Mouse (Mus musculus) liver, embryonic 15.5 days (tissue): ENCODE measurements around the gene Hps1. TPM values are rescaled to one million over a fixed set of nuclear protein-coding genes. Genes with fewer than 3 reads are reported as not detected.

ENCODE experiments used
- ATAC-seq: fragments of 200-750 bp; cut with Nextera tagmentation; 2 replicates; pipeline ENCODE4 v1.8.0; 2017; ENCODE audit warnings: moderate number of reproducible peaks, mild to moderate bottlenecking, moderate library complexity; ENCODE audit not compliant: insufficient read depth
- H3K27ac ChIP-seq: fragments of 300-500 bp; sonication (generic); replicated peaks from 2 replicates; pipeline ENCODE4 v1.5.1; 2015; ENCODE audit warnings: mild to moderate bottlenecking, inconsistent platforms
- H3K27me3 ChIP-seq: fragments of 300-500 bp; sonication (generic); 2 replicates; pipeline ENCODE4 v1.6.1; 2015; ENCODE audit warnings: mild to moderate bottlenecking, inconsistent platforms
- H3K36me3 ChIP-seq: fragments of 300-500 bp; sonication (generic); replicated peaks from 2 replicates; pipeline ENCODE4 v1.6.1; 2015; ENCODE audit warnings: moderate library complexity, mild to moderate bottlenecking, inconsistent platforms
- H3K4me1 ChIP-seq: fragments of 300-500 bp; sonication (generic); replicated peaks from 2 replicates; pipeline ENCODE4 v1.6.1; 2015; ENCODE audit warnings: inconsistent platforms
- H3K4me2 ChIP-seq: fragments of 300-500 bp; sonication (generic); 2 replicates; pipeline ENCODE4 v1.6.1; 2015; ENCODE audit warnings: moderate library complexity, mild to moderate bottlenecking, inconsistent platforms
- H3K4me3 ChIP-seq: fragments of 300-500 bp; sonication (generic); replicated peaks from 2 replicates; pipeline ENCODE4 v1.5.1; 2015; ENCODE audit warnings: mild to moderate bottlenecking, inconsistent platforms
- H3K9ac ChIP-seq: fragments of 300-500 bp; sonication (generic); 2 replicates; pipeline ENCODE4 v1.6.1; 2015; ENCODE audit warnings: moderate library complexity, mild to moderate bottlenecking, inconsistent platforms
- H3K9me3 ChIP-seq: fragments of 300-500 bp; sonication (generic); replicated peaks from 2 replicates; pipeline ENCODE4 v1.6.1; 2016; ENCODE audit warnings: inconsistent platforms
- WGBS: fragments of 180-500 bp; shearing (Covaris S2); methylation state at CpG from one replicate; pipeline ENCODE4 v1.1.7; 2015; ENCODE audit warnings: mixed read lengths; ENCODE audit not compliant: insufficient replicate concordance; 5-methylcytosine and 5-hydroxymethylcytosine counted together
- polyA plus RNA-seq: library from polyadenylated mRNA; unstranded; fragments of >200 nt; fragmentation: Nextera tagmentation; extraction: Ambion mirVana; gene quantifications from 2 replicates; pipeline ENCODE4 v1.2.1, GENCODE M21; 2015

The Hps1 gene
- polyA plus RNA-seq, 1 experiment from 2014 or later: 7.1 TPM

DNA sequence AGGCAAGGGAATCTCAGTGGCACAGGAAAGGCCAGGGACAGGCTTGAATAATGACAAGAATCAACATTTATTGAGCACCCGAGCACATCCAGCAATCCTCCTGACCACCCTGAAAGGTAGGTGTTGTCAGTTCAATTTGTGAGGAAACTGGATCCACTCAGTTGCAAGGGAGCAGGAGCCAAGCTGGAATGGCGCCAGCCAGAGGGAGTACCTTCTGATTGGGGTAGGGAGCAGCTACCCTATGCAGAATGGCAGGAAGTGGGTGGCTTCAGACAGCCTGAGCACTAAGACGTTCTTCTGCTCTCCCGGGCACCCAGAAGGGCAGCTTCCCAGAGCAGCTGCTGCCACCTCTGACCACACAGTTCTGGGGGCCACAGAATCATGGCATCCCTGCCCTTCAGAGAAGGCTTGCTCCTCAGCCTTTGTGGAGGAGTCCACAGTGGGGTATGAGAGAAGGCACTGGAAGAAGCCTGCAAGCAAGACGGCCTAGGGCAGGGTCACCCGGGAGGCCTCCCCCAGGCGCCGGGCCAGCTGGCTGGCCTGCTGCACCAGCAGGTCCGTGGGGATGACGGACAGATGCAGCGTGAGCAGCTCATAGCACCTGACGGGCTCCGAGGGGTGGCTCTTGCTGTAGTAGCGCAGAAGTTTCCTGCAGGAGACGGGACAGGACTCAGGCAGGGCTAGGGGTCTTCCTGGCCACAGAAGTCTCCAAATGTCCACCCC, 24.5 kb downstream of the Hps1 start:
- peaks cover 56% of the 10 kb centered on the region for H3K4me1 ChIP-seq
- no peak overlapping the region for H3K9ac ChIP-seq
- H3K27ac ChIP-seq: no peak overlapping the region
- no peaks in the 10 kb centered on the region for H3K27me3 ChIP-seq
- H3K4me3 ChIP-seq: no peak overlapping the region
- 60% methylated on average over 15 of the region's 15 CpGs for WGBS
- no peaks in the 10 kb centered on the region for H3K9me3 ChIP-seq
- H3K4me2 ChIP-seq: no peak overlapping the region
- no peaks in the 10 kb centered on the region for H3K36me3 ChIP-seq
- ATAC-seq: no peak

DNA sequence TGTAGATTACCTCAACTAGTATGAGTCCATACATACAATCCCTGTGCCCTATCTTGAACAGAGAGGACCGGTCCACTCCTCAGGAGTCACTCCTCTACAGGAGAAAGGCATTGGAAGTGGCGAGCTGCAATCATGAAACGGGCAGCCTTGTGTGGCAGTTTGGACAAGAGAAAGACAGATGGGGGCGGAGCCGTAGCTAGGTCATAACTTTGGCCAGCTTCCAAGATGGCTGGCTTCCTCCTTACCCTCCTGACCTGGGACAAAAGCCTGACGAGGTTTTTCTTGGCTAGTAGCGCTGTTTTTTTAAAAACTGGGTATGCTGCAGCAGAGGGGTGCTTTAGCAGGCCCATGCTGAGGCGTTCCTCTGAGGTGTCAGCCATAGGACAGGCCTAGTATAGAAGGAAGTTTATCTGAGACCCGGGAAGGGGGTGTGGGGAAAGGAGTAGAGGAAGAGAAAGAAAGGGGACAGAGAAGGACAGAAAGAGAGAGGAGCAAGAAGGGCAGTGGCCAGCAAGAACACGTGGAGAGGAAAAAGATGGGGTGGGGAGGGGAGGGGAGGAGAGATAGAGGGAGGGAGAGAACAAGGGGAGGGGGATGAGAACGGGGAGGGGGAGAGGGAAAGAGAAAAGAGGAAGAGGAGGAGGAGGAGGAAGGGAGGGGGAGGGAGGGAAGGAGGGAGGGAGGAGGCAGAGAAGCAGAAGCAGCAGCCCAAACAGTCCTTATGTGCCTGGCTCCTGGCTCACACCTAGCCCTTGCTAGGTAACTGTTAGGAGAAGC, 26.4 kb downstream of the Hps1 start:
- no peaks in the 10 kb centered on the region for H3K36me3 ChIP-seq
- ATAC-seq: peak; percentile 36
- H3K27me3 ChIP-seq: no peaks in the 10 kb centered on the region
- H3K9ac ChIP-seq: 0 out of 2 replicates have a peak overlapping the region, but pooled peaks have one; percentile 18
- peak overlapping the region; percentile 51 for H3K4me3 ChIP-seq
- no peaks in the 10 kb centered on the region for H3K9me3 ChIP-seq
- H3K4me2 ChIP-seq: peak overlapping the region; percentile 75
- 15% methylated on average over 11 of the region's 11 CpGs for WGBS
- peaks cover 64% of the 10 kb centered on the region for H3K4me1 ChIP-seq
- peak overlapping the region; percentile 81 for H3K27ac ChIP-seq

DNA sequence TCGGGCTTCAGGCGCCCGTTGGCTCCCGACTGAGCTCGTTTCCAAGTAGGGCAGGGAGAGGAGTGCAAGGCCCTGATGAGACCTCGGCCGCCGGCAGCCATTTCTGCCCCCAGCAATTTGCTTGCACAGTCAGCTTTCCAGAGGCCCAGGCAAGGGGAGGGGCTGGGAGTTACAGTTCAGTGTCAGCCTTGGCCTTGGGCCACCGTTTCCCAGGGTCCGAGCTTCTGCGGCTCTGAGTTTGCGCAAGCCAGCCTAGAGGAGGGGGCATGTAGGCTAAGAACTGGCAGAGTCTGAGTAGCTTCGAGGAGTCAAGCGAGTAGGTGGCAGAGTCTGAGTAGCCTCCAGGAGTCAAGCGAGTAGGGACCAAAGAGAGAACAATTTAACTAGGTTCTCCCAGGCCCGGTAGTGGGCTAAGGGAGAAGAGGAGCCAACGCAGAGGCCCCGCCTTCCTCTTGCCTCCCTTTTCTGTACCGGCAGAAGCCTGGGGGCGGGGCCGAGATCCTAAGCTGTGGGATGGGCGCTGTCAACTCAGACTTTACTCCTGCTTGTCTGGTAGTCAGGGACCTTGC, 27.3 kb downstream of the Hps1 start, which contains the start of gene Pyroxd2:
TSS of gene Pyroxd2 (minus strand) at position 413 of the 569 bp plus-strand sequence.
- peaks cover 61% of the 10 kb centered on the region for H3K4me1 ChIP-seq
- no peaks in the 10 kb centered on the region for H3K36me3 ChIP-seq
- peak; percentile 78 for ATAC-seq
- H3K27me3 ChIP-seq: no peaks in the 10 kb centered on the region
- H3K9ac ChIP-seq: peak within 1 kb of the TSS; percentile 55; the same call in 1 of the 2 replicates
- H3K4me3 ChIP-seq: peak within 1 kb of the TSS; percentile 51
- peak within 1 kb of the TSS; percentile 81 for H3K27ac ChIP-seq
- no peaks in the 10 kb centered on the region for H3K9me3 ChIP-seq
- peak within 1 kb of the TSS; percentile 75 for H3K4me2 ChIP-seq
- WGBS: 4% methylated on average over 22 of the region's 22 CpGs

DNA sequence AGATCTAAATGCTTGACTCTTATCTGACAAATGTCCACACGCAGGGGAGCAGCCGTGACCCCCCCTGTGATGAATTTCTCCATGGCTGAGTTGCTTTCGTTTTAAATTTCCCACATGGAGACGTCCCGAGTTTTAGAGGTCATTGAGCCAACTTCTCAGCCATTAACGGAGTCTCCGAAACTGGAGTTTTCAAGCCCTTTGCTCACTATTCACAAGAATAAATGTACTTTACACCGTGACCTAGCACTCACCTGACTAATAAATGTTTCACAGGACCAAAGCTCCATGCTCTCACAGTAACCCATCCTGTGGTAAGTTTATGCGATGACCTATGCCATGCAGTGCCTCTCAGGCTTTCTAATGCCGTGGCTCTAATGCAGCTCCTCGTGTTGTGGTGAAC, 29.6 kb downstream of the Hps1 start:
- no peak overlapping the region for H3K4me3 ChIP-seq
- H3K9ac ChIP-seq: no peak overlapping the region
- no peak overlapping the region for H3K4me2 ChIP-seq
- H3K36me3 ChIP-seq: no peaks in the 10 kb centered on the region
- WGBS: 63% methylated on average over 11 of the region's 11 CpGs
- ATAC-seq: no peak
- peaks cover 59% of the 10 kb centered on the region for H3K4me1 ChIP-seq
- H3K9me3 ChIP-seq: no peaks in the 10 kb centered on the region
- H3K27me3 ChIP-seq: no peaks in the 10 kb centered on the region
- H3K27ac ChIP-seq: no peak overlapping the region

DNA sequence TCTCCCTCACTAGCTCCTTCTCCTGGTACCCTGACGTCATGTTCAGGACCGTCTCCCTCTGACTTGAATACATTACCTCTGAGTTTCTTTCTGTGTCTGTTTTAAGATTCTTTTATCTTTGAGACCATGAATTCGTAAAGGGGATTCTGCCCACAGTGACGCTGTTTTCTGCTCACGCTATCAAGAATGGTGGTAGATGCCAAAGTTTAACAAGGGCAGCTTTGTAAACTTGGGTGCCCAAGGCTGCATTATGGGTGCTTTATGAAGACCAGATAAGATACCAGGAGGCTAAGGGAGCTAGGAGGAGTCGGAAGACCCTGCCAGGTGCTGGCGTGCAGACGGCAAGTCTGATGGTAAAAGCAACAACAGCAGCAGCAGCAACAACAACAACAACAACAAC, 33.1 kb downstream of the Hps1 start:
- Histone ChIP-seq H3K27me3 (no peaks in the 10 kb centered on the region), H3K4me3 (no peak overlapping the region), H3K36me3 (no peaks in the 10 kb centered on the region), H3K4me1 (peaks cover 46% of the 10 kb centered on the region), H3K4me2 (no peak overlapping the region), H3K9me3 (no peaks in the 10 kb centered on the region), H3K27ac (no peak overlapping the region), H3K9ac (no peak overlapping the region)
- WGBS: 62% methylated on average over 8 of the region's 8 CpGs
- ATAC-seq: no peak

DNA sequence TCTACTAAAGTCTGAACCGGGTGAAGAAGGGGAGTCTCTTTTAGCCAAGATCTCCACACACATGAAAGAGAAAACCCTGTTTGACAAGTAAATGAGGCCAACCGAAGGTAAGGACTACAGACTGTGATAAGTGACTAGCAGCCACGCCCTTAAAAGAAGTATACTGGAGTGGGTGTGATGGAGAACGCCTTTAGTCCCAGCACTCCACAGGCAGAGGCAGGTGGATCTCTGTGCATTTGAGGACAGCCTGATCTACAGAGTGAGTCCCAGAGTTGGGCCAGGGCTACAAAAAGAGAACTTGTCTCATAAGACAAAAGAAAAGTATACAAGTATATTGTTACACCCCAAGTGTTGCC, 33.9 kb downstream of the Hps1 start:
- H3K4me2 ChIP-seq: peak overlapping the region; percentile 49; the same call in 1 of the 2 replicates
- H3K4me3 ChIP-seq: no peak overlapping the region
- 20% methylated on average over 4 of the region's 4 CpGs for WGBS
- no peaks in the 10 kb centered on the region for H3K27me3 ChIP-seq
- no peak overlapping the region; the same call in 1 of the 2 replicates for H3K27ac ChIP-seq
- H3K9ac ChIP-seq: no peak overlapping the region
- ATAC-seq: no peak
- no peaks in the 10 kb centered on the region for H3K36me3 ChIP-seq
- H3K4me1 ChIP-seq: peaks cover 43% of the 10 kb centered on the region
- no peaks in the 10 kb centered on the region for H3K9me3 ChIP-seq

DNA sequence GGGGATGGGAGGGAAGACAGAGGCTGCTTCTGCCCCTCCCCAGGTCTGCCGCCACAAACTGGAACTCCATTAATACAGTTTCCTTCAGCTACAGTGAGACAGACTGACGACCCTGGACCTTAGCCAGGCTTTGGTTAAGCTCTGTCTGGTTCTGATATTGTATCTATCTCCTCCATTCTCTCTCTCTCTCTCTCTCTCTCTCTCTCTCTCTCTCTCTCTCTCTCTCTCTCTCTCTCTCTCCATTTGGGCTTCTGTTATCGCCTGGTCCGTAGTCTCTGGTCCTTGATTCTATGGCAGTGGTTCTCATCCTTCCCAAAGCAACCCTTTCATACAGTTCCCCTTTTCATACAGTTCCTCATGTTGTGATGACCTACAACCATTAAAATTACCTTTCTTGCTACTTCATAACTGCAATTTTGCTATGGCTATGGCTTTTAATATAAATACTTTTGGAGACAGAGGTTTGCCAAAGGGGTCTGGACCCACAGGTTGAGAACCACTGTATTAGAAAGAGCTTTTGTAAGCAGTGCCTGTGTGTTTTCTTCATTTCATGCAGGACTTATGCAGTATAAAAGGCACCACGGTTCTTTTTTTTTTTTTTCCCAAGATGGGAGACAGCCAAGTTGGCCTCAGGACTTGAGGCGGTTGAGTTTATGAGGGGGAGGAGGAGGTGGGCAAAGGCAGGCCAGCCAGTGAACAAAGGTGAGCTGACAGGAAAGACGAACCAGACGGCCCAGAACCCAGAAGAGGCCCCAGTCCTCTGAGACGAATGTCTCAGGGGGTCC, 34.5 kb downstream of the Hps1 start:
- H3K36me3 ChIP-seq: no peaks in the 10 kb centered on the region
- no peaks in the 10 kb centered on the region for H3K9me3 ChIP-seq
- no peak overlapping the region for H3K9ac ChIP-seq
- H3K4me2 ChIP-seq: peak overlapping the region; percentile 49
- H3K4me3 ChIP-seq: no peak overlapping the region
- peaks cover 39% of the 10 kb centered on the region for H3K4me1 ChIP-seq
- no peaks in the 10 kb centered on the region for H3K27me3 ChIP-seq
- WGBS: 26% methylated on average over 9 of the region's 9 CpGs
- ATAC-seq: no peak
- H3K27ac ChIP-seq: peak overlapping the region; percentile 3; the same call in 1 of the 2 replicates

DNA sequence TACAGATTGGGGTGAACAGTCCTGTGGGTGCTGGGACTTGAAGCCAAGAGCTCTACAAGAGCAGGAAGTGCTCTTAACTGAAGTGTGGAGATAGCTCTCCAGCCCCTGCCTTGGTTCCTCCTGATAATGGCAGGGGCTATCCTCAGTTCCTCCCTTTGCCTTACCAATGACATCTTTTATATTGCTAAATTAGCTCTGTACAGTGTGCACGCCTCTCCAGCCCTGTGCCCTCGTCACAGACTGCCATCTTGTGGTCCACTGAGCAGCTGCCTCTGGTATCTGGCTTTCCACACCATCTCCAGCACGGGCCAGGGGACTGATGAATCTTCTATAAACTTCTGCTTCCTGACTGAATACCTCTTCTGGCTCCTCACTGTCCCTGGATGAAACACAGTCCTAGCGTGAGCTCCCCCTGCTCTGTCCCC, 35.6 kb downstream of the Hps1 start:
- 9% methylated on average over 4 of the region's 4 CpGs for WGBS
- H3K9me3 ChIP-seq: no peaks in the 10 kb centered on the region
- H3K27ac ChIP-seq: no peak overlapping the region
- H3K9ac ChIP-seq: no peak overlapping the region; the same call in 1 of the 2 replicates
- no peaks in the 10 kb centered on the region for H3K27me3 ChIP-seq
- H3K4me1 ChIP-seq: peaks cover 31% of the 10 kb centered on the region
- no peaks in the 10 kb centered on the region for H3K36me3 ChIP-seq
- 0 out of 2 replicates have a peak overlapping the region, but pooled peaks have one; percentile 49 for H3K4me2 ChIP-seq
- ATAC-seq: peak; percentile 69
- no peak overlapping the region for H3K4me3 ChIP-seq

DNA sequence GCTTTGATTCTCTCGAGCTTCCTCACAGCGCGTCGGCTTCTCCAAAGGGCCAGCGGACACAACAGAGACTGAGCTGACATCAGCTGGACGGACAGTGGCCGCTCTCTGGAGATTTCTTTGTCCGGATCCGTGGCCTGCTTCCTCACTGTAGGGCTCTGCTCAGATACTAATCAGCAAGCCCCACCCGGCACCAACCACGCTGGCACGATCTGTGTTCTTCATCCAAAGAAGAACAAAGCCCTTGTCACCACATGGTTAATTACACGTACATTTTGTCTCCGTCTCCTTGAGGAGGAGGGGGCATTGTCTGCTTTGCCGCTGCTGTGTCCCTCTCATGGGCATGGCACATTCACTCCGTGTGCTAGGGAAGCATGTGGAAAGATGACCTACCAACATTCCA, 36.5 kb downstream of the Hps1 start:
- Histone ChIP-seq H3K4me2 (no peak overlapping the region), H3K9me3 (no peaks in the 10 kb centered on the region), H3K27ac (no peak overlapping the region), H3K36me3 (no peaks in the 10 kb centered on the region), H3K9ac (no peak overlapping the region), H3K4me1 (peaks cover 31% of the 10 kb centered on the region), H3K4me3 (no peak overlapping the region), H3K27me3 (no peaks in the 10 kb centered on the region)
- ATAC-seq: no peak
- WGBS: 45% methylated on average over 16 of the region's 16 CpGs

DNA sequence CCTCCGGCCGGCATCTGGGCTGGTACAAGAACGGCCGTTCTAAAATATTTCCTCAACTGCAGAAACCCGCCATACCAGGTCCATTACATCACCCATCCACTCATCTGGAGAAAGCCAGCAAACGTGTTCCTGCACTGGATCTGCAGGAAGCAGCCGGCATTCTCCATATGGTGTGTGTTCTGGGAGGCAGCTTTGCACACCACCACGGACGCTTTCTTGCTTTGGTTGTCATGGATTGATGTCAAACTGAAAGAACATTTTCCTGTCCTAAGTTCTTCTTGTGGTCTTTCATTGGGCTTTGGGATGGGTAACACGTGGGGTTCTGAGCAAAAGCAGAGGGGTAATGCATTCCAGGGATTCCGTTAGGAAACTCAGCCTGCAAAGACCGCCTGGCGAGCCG, 37.9 kb downstream of the Hps1 start:
- H3K4me3 ChIP-seq: no peak overlapping the region
- peaks cover 31% of the 10 kb centered on the region for H3K4me1 ChIP-seq
- WGBS: 73% methylated on average over 14 of the region's 14 CpGs
- H3K27ac ChIP-seq: no peak overlapping the region
- H3K4me2 ChIP-seq: no peak overlapping the region
- no peak overlapping the region for H3K9ac ChIP-seq
- no peaks in the 10 kb centered on the region for H3K36me3 ChIP-seq
- H3K27me3 ChIP-seq: no peaks in the 10 kb centered on the region
- no peaks in the 10 kb centered on the region for H3K9me3 ChIP-seq
- no peak for ATAC-seq
